Mouse (Mus musculus) midbrain, embryonic 14.5 days (tissue): ENCODE data around the gene Igf1r. TPM values are rescaled to one million over a fixed set of nuclear protein-coding genes. Genes with fewer than 3 reads are reported as not detected.

Source experiments
- ATAC-seq: fragments of 200-750 bp; cut with Nextera tagmentation; 2 replicates; pipeline ENCODE4 v1.8.0; 2017; ENCODE audit warnings: moderate number of reproducible peaks, moderate library complexity; ENCODE audit not compliant: low FRiP score, low TSS enrichment
- DNase-seq: peaks from one replicate; pipeline ENCODE4 v3.0.0-alpha.2; 2015
- H3K27ac ChIP-seq: fragments of 300-500 bp; sonication (generic); replicated peaks from 2 replicates; pipeline ENCODE4 v1.5.1; 2014; ENCODE audit warnings: mild to moderate bottlenecking, low read depth, low read length, moderate library complexity
- H3K27me3 ChIP-seq: fragments of 300-500 bp; sonication (generic); 2 replicates; pipeline ENCODE4 v1.6.1; 2014; ENCODE audit warnings: low read length, control low read depth, mixed read lengths; ENCODE audit not compliant: control insufficient read depth, insufficient read depth
- H3K36me3 ChIP-seq: fragments of 300-500 bp; sonication (generic); 2 replicates; pipeline ENCODE4 v1.6.1; 2014; ENCODE audit warnings: low read length, control low read depth; ENCODE audit not compliant: control insufficient read depth, insufficient read depth
- H3K4me1 ChIP-seq: fragments of 300-500 bp; sonication (generic); 2 replicates; pipeline ENCODE4 v1.6.1; 2014; ENCODE audit warnings: mild to moderate bottlenecking, antibody characterized with exemption, low read length, control low read depth; ENCODE audit not compliant: control insufficient read depth, insufficient read depth
- H3K4me2 ChIP-seq: fragments of 300-500 bp; sonication (generic); 2 replicates; pipeline ENCODE4 v1.6.1; 2014; ENCODE audit warnings: mild to moderate bottlenecking, low read length, moderate library complexity
- H3K4me3 ChIP-seq: fragments of 300-500 bp; sonication (generic); replicated peaks from 2 replicates; pipeline ENCODE4 v1.5.1; 2014; ENCODE audit warnings: low read depth, low read length
- H3K9ac ChIP-seq: fragments of 300-500 bp; sonication (generic); replicated peaks from 2 replicates; pipeline ENCODE4 v1.6.1; 2014; ENCODE audit warnings: mild to moderate bottlenecking, low read length, moderate library complexity
- H3K9me3 ChIP-seq: fragments of 300-500 bp; sonication (generic); 2 replicates; pipeline ENCODE4 v1.6.1; 2016; ENCODE audit warnings: low read length, control low read depth, mixed read lengths; ENCODE audit not compliant: control insufficient read depth
- WGBS: fragments of 180-500 bp; shearing (Covaris S2); extraction: QIAGEN DNeasy Blood & Tissue Kit; methylation state at CpG from one replicate; pipeline ENCODE4 v1.1.7; 2014; 5-methylcytosine and 5-hydroxymethylcytosine counted together
- polyA plus RNA-seq: library from polyadenylated mRNA; unstranded; fragments of >200 nt; fragmentation: Nextera tagmentation; extraction: Ambion mirVana; gene quantifications from 2 replicates; pipeline ENCODE4 v1.2.1, GENCODE M21; 2014

Igf1r gene
- polyA plus RNA-seq, 1 experiment from 2014 or later, result 25.8 TPM

GRCm38 (mm10) chr7:68189691-68190456 lies 237.2 kb downstream of the Igf1r start:
- H3K4me1 ChIP-seq, result no peaks in the 10 kb centered on the region
- H3K27me3 ChIP-seq, result no peaks in the 10 kb centered on the region
- 97% methylated on average over 13 of the region's 13 CpGs for WGBS
- H3K4me3 ChIP-seq, result no peak overlapping the region
- ATAC-seq, result no peak
- H3K27ac ChIP-seq, result no peak overlapping the region
- H3K9me3 ChIP-seq, result no peaks in the 10 kb centered on the region
- H3K9ac ChIP-seq, result no peak overlapping the region
- no peak for DNase-seq
- H3K36me3 ChIP-seq, result peaks cover 83% of the 10 kb centered on the region
- H3K4me2 ChIP-seq, result no peak overlapping the region

GRCm38 (mm10) chr7:68193958-68194695 lies 241.5 kb downstream of the Igf1r start:
- Histone ChIP-seq H3K4me1 (no peaks in the 10 kb centered on the region), H3K4me2 (no peak overlapping the region), H3K9me3 (no peaks in the 10 kb centered on the region), H3K27ac (no peak overlapping the region), H3K27me3 (no peaks in the 10 kb centered on the region), H3K4me3 (no peak overlapping the region), H3K9ac (no peak overlapping the region), H3K36me3 (peaks cover 86% of the 10 kb centered on the region)
- no peak for ATAC-seq
- DNase-seq, result no peak
- 94% methylated on average over 15 of the region's 15 CpGs for WGBS

GRCm38 (mm10) chr7:68199609-68200008 lies 247.0 kb downstream of the Igf1r start:
- WGBS, result 97% methylated on average over 7 of the region's 7 CpGs
- ATAC-seq, result no peak
- Histone ChIP-seq H3K9ac (no peak overlapping the region), H3K9me3 (no peaks in the 10 kb centered on the region), H3K27ac (no peak overlapping the region), H3K4me2 (no peak overlapping the region), H3K27me3 (no peaks in the 10 kb centered on the region), H3K4me3 (no peak overlapping the region), H3K4me1 (no peaks in the 10 kb centered on the region), H3K36me3 (peaks cover 76% of the 10 kb centered on the region)
- no peak for DNase-seq

- DNase-seq, result no peak
- no peak overlapping the region for H3K4me3 ChIP-seq
- H3K36me3 ChIP-seq, result peaks cover 87% of the 10 kb centered on the region
- H3K27ac ChIP-seq, result no peak overlapping the region
- no peak for ATAC-seq
- no peaks in the 10 kb centered on the region for H3K9me3 ChIP-seq
- 92% methylated on average over 8 of the region's 8 CpGs for WGBS
- no peak overlapping the region for H3K9ac ChIP-seq
- no peaks in the 10 kb centered on the region for H3K27me3 ChIP-seq
- H3K4me2 ChIP-seq, result no peak overlapping the region
- no peaks in the 10 kb centered on the region for H3K4me1 ChIP-seq
Observed at GRCm38 (mm10) chr7:68205776-68206427, 253.3 kb downstream of the Igf1r start.

- no peak overlapping the region for H3K9ac ChIP-seq
- peaks cover 87% of the 10 kb centered on the region for H3K36me3 ChIP-seq
Observed at GRCm38 (mm10) chr7:68209039-68209438, 256.4 kb downstream of the Igf1r start.

GRCm38 (mm10) chr7:68210417-68210816 lies 257.8 kb downstream of the Igf1r start:
- no peak for ATAC-seq
- H3K27me3 ChIP-seq, result no peaks in the 10 kb centered on the region
- peaks cover 84% of the 10 kb centered on the region for H3K36me3 ChIP-seq
- peak; percentile 36 for DNase-seq
- no peak overlapping the region for H3K4me3 ChIP-seq
- 73% methylated on average over 4 of the region's 4 CpGs for WGBS
- no peak overlapping the region for H3K27ac ChIP-seq
- no peaks in the 10 kb centered on the region for H3K4me1 ChIP-seq
- no peak overlapping the region for H3K9ac ChIP-seq
- H3K4me2 ChIP-seq, result no peak overlapping the region
- no peaks in the 10 kb centered on the region for H3K9me3 ChIP-seq

More at GRCm38 (mm10) chr7:68209039-68209438, 256.4 kb downstream of the Igf1r start:
- no peak for ATAC-seq
- no peaks in the 10 kb centered on the region for H3K9me3 ChIP-seq
- no peaks in the 10 kb centered on the region for H3K4me1 ChIP-seq
- 94% methylated on average over 6 of the region's 6 CpGs for WGBS
- H3K27ac ChIP-seq, result no peak overlapping the region
- no peaks in the 10 kb centered on the region for H3K27me3 ChIP-seq
- H3K4me2 ChIP-seq, result no peak overlapping the region
- no peak for DNase-seq
- no peak overlapping the region for H3K4me3 ChIP-seq

GRCm38 (mm10) chr7:68211883-68212282 lies 259.3 kb downstream of the Igf1r start:
- Histone ChIP-seq H3K27me3 (no peaks in the 10 kb centered on the region), H3K4me2 (no peak overlapping the region), H3K4me3 (no peak overlapping the region), H3K36me3 (peaks cover 87% of the 10 kb centered on the region), H3K9me3 (no peaks in the 10 kb centered on the region), H3K27ac (no peak overlapping the region), H3K9ac (no peak overlapping the region), H3K4me1 (no peaks in the 10 kb centered on the region)
- DNase-seq (no peak), ATAC-seq (no peak)
- 91% methylated on average over 7 of the region's 7 CpGs for WGBS

- H3K27ac ChIP-seq, result no peak overlapping the region
- H3K27me3 ChIP-seq, result no peaks in the 10 kb centered on the region
- peaks cover 87% of the 10 kb centered on the region for H3K36me3 ChIP-seq
- H3K4me2 ChIP-seq, result no peak overlapping the region
- H3K4me1 ChIP-seq, result no peaks in the 10 kb centered on the region
- no peaks in the 10 kb centered on the region for H3K9me3 ChIP-seq
- H3K4me3 ChIP-seq, result no peak overlapping the region
- 51% methylated on average over 5 of the region's 5 CpGs for WGBS
- ATAC-seq, result no peak
- no peak overlapping the region for H3K9ac ChIP-seq
- no peak for DNase-seq
Observed at GRCm38 (mm10) chr7:68213842-68214241, 261.2 kb downstream of the Igf1r start.
